Mouse (Mus musculus) midbrain, embryonic 10.5 days (tissue): ENCODE measurements at regions not wholly inside any gene's neighbourhood (a gene's known extent, or its start where the extent isn't known, plus 50 kb on each side); places are given as distances from the start of the nearest gene placed in this dataset.

Source experiments
- DNase-seq: peaks from one replicate; pipeline ENCODE4 v3.0.0-alpha.2; 2017; ENCODE audit warnings: low spot score
- H3K27ac ChIP-seq: fragments of 300-500 bp; sonication (generic); replicated peaks from 2 replicates; pipeline ENCODE4 v1.5.1; 2016; ENCODE audit warnings: mild to moderate bottlenecking
- H3K27me3 ChIP-seq: fragments of 300-500 bp; sonication (generic); 2 replicates; pipeline ENCODE4 v1.6.1; 2016; ENCODE audit warnings: low read depth, mild to moderate bottlenecking; ENCODE audit not compliant: poor library complexity, severe bottlenecking
- H3K36me3 ChIP-seq: fragments of 300-500 bp; sonication (generic); 2 replicates; pipeline ENCODE4 v1.6.1; 2016; ENCODE audit warnings: mild to moderate bottlenecking, moderate library complexity
- H3K4me1 ChIP-seq: fragments of 300-500 bp; sonication (generic); 2 replicates; pipeline ENCODE4 v1.6.1; 2016
- H3K4me3 ChIP-seq: fragments of 300-500 bp; sonication (generic); 2 replicates; pipeline ENCODE4 v1.5.1; 2016; ENCODE audit warnings: mild to moderate bottlenecking, moderate library complexity
- H3K9me3 ChIP-seq: fragments of 300-500 bp; sonication (generic); replicated peaks from 2 replicates; pipeline ENCODE4 v1.6.1; 2016; ENCODE audit warnings: mild to moderate bottlenecking
- WGBS: fragments of 180-500 bp; shearing (Covaris S2); methylation state at CpG from one replicate; pipeline ENCODE4 v1.1.7; 2016; 5-methylcytosine and 5-hydroxymethylcytosine counted together

- H3K27ac ChIP-seq = no peak overlapping the region
Observed at GRCm38 (mm10) chr16:93533205-93533604, 70.7 kb downstream of the Setd4 start.

DNA sequence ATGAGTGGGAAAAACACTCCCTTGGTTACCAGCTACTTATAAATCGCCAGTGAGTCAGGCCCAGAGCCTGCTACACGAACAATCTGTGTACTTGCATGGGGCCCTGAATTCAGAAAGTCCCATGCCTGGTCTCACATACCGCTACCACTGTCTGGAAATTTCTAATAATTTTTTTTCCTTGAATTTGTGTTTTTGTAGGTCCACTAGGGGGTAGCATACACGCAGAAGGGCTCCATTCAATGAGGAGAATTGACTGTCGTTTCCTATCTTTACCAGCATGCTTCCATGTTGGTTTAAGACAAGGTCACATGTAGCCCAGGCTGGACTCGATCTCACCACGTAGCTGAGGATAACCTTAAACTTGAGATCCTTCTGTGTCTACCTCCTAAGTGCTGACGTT, 71.9 kb downstream of the Setd4 start:
- Histone ChIP-seq H3K9me3 (no peaks in the 10 kb centered on the region), H3K4me1 (0 out of 2 replicates have a peak, but pooled peaks cover 3% of the 10 kb centered on the region), H3K4me3 (no peak overlapping the region), H3K27ac (no peak overlapping the region), H3K36me3 (no peaks in the 10 kb centered on the region), H3K27me3 (no peaks in the 10 kb centered on the region)
- no peak for DNase-seq
- 83% methylated on average over 8 of the region's 8 CpGs for WGBS

More at GRCm38 (mm10) chr16:93533205-93533604, 70.7 kb downstream of the Setd4 start:
- DNase-seq = no peak
- Histone ChIP-seq H3K4me3 (no peak overlapping the region), H3K27me3 (no peaks in the 10 kb centered on the region), H3K9me3 (no peaks in the 10 kb centered on the region), H3K36me3 (no peaks in the 10 kb centered on the region), H3K4me1 (0 out of 2 replicates have a peak, but pooled peaks cover 3% of the 10 kb centered on the region)
- 28% methylated on average over 4 of the region's 4 CpGs for WGBS

- no peaks in the 10 kb centered on the region for H3K27me3 ChIP-seq
- no peaks in the 10 kb centered on the region for H3K36me3 ChIP-seq
- 69% methylated on average over 2 of the region's 2 CpGs for WGBS
- H3K4me1 ChIP-seq = no peaks in the 10 kb centered on the region
- no peak overlapping the region for H3K4me3 ChIP-seq
- no peak overlapping the region for H3K27ac ChIP-seq
- no peak for DNase-seq
- H3K9me3 ChIP-seq = no peaks in the 10 kb centered on the region
Observed at GRCm38 (mm10) chr16:93522485-93522884, 81.4 kb downstream of the Setd4 start.

DNA sequence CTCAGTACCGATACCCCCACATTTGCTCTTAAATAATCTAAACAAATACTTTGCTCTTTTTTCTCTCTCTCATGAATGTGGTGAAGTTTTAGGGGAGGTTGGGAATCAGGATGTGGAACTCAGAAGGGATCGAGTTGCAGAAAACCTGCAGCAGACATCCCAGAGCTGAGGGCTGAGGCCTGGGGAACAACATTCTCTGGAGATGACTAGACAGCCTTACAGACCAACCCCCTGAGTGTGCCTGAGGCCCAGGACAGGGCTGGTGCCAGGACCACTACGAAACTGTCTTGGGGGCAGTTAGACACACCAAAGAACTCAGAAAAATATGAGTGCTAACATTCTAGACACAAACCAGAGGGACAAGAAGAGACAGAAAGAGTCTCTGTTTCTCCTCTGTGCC, 83.4 kb downstream of the Setd4 start:
- H3K4me3 ChIP-seq = no peak overlapping the region
- no peaks in the 10 kb centered on the region for H3K27me3 ChIP-seq
- DNase-seq = no peak
- no peaks in the 10 kb centered on the region for H3K9me3 ChIP-seq
- WGBS = 84% methylated on average over 3 of the region's 3 CpGs
- no peak overlapping the region for H3K27ac ChIP-seq
- no peaks in the 10 kb centered on the region for H3K4me1 ChIP-seq
- no peaks in the 10 kb centered on the region for H3K36me3 ChIP-seq

- H3K36me3 ChIP-seq = no peaks in the 10 kb centered on the region
- H3K27me3 ChIP-seq = no peaks in the 10 kb centered on the region
- no peak overlapping the region for H3K27ac ChIP-seq
- no peaks in the 10 kb centered on the region for H3K9me3 ChIP-seq
- H3K4me3 ChIP-seq = no peak overlapping the region
- no peak for DNase-seq
- H3K4me1 ChIP-seq = no peaks in the 10 kb centered on the region
- WGBS = 80% methylated on average over 1 of the region's 1 CpGs
Observed at GRCm38 (mm10) chr16:93518620-93519019, 85.2 kb downstream of the Setd4 start.

GRCm38 (mm10) chr16:93516793-93517192, 87.1 kb downstream of the Setd4 start:
- 86% methylated on average over 5 of the region's 5 CpGs for WGBS
- H3K27me3 ChIP-seq = no peaks in the 10 kb centered on the region
- no peaks in the 10 kb centered on the region for H3K36me3 ChIP-seq
- no peak for DNase-seq
- H3K9me3 ChIP-seq = no peaks in the 10 kb centered on the region
- no peak overlapping the region for H3K4me3 ChIP-seq
- H3K27ac ChIP-seq = no peak overlapping the region
- H3K4me1 ChIP-seq = no peaks in the 10 kb centered on the region

GRCm38 (mm10) chr16:93515456-93515941, 88.4 kb downstream of the Setd4 start:
- no peak overlapping the region for H3K27ac ChIP-seq
- no peaks in the 10 kb centered on the region for H3K9me3 ChIP-seq
- no peaks in the 10 kb centered on the region for H3K27me3 ChIP-seq
- no peaks in the 10 kb centered on the region for H3K36me3 ChIP-seq
- no peaks in the 10 kb centered on the region for H3K4me1 ChIP-seq
- H3K4me3 ChIP-seq = no peak overlapping the region
- no peak for DNase-seq
- 80% methylated on average over 5 of the region's 5 CpGs for WGBS

DNA sequence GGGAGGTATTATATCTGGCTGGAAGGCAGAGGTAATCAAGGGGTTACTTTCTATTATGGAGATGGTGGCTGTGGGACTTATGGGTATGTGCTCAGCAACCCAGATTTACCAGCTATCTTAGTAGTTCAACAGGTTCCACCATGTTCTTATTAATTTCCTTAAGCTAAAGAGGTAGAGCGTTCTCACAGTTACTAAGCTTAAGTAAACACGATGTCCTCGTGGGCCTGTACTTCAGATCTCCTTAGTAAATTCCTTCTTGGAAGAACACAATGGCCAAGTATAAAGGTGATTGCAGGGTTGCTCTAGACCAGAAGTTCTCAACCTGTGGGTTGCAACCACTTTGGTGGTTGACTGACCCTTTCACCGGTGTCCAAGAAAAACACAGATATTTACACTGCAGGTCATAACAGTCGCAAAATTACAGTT, 90.2 kb downstream of the Setd4 start:
- H3K36me3 ChIP-seq = no peaks in the 10 kb centered on the region
- H3K27me3 ChIP-seq = no peaks in the 10 kb centered on the region
- no peaks in the 10 kb centered on the region for H3K4me1 ChIP-seq
- WGBS = 90% methylated on average over 5 of the region's 5 CpGs
- no peaks in the 10 kb centered on the region for H3K9me3 ChIP-seq
- no peak for DNase-seq
- H3K27ac ChIP-seq = no peak overlapping the region
- H3K4me3 ChIP-seq = no peak overlapping the region

GRCm38 (mm10) chr16:93511988-93512387, 91.9 kb downstream of the Setd4 start:
- no peak for DNase-seq
- no peaks in the 10 kb centered on the region for H3K36me3 ChIP-seq
- no peaks in the 10 kb centered on the region for H3K27me3 ChIP-seq
- no peak overlapping the region for H3K4me3 ChIP-seq
- no peak overlapping the region for H3K27ac ChIP-seq
- peaks cover 5% of the 10 kb centered on the region; the same call in 1 of the 2 replicates for H3K9me3 ChIP-seq
- H3K4me1 ChIP-seq = no peaks in the 10 kb centered on the region
- 79% methylated on average over 4 of the region's 4 CpGs for WGBS

DNA sequence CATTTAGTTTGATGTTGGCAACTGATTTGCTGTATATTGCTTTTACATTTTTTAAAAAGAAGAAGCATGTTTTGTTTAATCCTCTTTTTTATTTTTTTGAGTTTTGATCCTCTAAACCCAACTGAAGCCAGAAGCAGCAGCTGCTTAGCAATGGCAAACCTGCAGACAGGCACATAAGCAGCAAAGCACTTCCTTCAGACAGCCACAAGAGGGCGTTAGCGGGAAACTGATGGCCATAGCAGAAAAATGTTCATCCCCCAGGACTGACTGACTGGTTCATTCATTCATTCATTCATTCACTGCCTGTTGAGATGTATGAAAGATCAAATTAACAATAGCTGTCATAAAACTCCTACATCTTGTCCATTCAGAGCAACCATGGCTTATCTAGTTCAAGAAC, 92.3 kb downstream of the Setd4 start:
- Histone ChIP-seq H3K27me3 (no peaks in the 10 kb centered on the region), H3K9me3 (peaks cover 6% of the 10 kb centered on the region; the same call in 1 of the 2 replicates), H3K4me1 (no peaks in the 10 kb centered on the region), H3K27ac (no peak overlapping the region), H3K36me3 (no peaks in the 10 kb centered on the region), H3K4me3 (no peak overlapping the region)
- DNase-seq = no peak
- WGBS = 3% methylated on average over 2 of the region's 2 CpGs

GRCm38 (mm10) chr16:93498800-93499199, 105.1 kb downstream of the Setd4 start:
- 85% methylated on average over 2 of the region's 2 CpGs for WGBS

DNA sequence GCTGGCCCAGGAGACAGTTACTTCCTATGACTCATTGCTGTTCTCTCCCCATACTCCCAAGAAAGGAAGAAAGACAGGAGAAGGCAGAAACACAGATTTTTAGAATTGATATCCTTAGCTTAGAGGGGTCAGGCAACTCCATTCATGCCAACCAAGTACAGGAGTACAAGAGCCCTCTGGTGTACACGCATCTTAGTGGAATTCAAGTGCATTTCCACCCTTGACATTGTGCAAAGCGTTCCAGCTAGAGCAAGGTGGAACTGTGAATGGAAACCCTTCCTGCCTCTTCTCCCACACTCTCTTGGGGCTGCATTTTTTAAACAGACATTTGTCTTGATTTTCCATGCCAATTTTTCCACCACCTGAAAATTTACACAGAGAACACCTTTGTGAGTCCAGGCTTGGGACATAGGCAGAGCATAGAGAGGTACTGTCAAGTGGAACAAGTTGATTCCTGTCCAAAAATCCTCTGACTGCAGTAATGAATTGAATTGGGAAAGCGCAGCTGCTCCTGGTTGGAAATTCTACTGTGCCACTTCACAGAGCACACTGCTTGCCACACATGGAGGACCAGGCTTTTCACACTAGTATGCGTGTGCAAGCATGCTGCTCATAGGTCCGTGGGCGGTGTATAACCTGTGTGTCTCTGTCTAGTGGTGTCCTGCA, 110.4 kb downstream of the Setd4 start:
- 95% methylated on average over 6 of the region's 6 CpGs for WGBS
- H3K9me3 ChIP-seq = no peaks in the 10 kb centered on the region
- no peak overlapping the region for H3K27ac ChIP-seq
- H3K4me3 ChIP-seq = no peak overlapping the region
- H3K4me1 ChIP-seq = peaks cover 4% of the 10 kb centered on the region
- H3K27me3 ChIP-seq = no peaks in the 10 kb centered on the region
- no peak for DNase-seq
- H3K36me3 ChIP-seq = no peaks in the 10 kb centered on the region

More at GRCm38 (mm10) chr16:93498800-93499199, 105.1 kb downstream of the Setd4 start:
- Histone ChIP-seq H3K27ac (no peak overlapping the region), H3K4me1 (no peaks in the 10 kb centered on the region), H3K4me3 (no peak overlapping the region), H3K27me3 (no peaks in the 10 kb centered on the region), H3K9me3 (0 out of 2 replicates have a peak, but pooled peaks cover 2% of the 10 kb centered on the region), H3K36me3 (no peaks in the 10 kb centered on the region)
- DNase-seq = no peak

DNA sequence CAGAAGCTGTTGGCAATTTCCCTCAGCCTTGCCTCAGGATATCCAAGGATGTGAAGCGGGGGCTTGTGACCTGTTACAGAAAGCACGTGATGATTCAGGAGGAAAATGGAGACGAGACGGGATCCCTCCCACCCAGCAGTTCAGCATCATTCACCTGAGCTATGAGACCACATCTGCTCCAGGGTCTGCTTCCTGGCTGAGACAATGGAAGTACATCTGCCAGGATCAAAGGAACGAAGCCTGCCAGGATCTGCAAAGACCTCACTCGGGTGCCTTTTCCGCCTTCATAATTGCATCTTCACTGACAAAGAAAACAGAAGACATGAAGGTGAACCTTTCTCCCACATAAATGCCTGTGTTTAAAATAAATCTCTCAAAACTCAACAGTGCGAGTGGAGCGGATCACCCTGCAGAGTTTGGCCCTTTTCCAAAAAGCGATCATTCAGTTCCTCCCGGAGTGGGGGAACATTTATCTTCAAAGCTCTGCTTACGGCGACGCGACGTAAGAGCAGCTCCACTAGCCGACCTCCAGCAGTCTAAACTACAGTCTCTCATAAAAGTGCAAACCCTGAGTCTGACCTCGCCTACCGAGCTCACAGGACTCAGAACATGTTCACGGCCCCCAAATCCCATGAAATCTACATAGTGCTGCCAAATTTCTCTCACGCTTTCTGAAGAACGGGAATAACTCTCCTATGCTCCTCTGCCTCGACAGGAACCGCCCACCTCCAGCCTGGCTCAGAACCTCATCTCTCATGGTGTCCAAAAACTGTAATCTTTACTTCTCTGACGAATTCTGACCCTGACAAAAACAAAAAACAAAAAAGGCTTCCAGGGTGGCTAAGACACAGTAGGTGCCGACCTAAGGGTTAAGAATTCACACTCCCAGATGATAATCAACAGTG, 117.0 kb downstream of the Setd4 start:
- DNase-seq = no peak

More for the DNA sequence above, 117.0 kb downstream of the Setd4 start:
- no peaks in the 10 kb centered on the region for H3K27me3 ChIP-seq
- peaks cover 4% of the 10 kb centered on the region for H3K4me1 ChIP-seq
- no peak overlapping the region for H3K4me3 ChIP-seq
- H3K27ac ChIP-seq = no peak overlapping the region
- no peaks in the 10 kb centered on the region for H3K36me3 ChIP-seq
- WGBS = 81% methylated on average over 26 of the region's 26 CpGs
- H3K9me3 ChIP-seq = no peaks in the 10 kb centered on the region
